Mouse (Mus musculus): ENCODE measurements at regions not wholly inside any gene's neighbourhood (a gene's known extent, or its start where the extent isn't known, plus 50 kb on each side); places are given as distances from the start of the nearest gene placed in this dataset.

- no peak for TF ChIP-seq POLR2A (IDR thresholded peaks at IDR 0.05; ENCODE audit: borderline replicate concordance, low read depth, low read length)
- no peak for TF ChIP-seq CTCF (IDR thresholded peaks at IDR 0.05; ENCODE audit: low read depth, low read length)
Observed at GRCm38 (mm10) chr1:105107257-105107656, 249.3 kb downstream of the Rnf152 start.
